Mouse (Mus musculus): ENCODE results near the gene Rrp8. TPM values are rescaled to one million over a fixed set of nuclear protein-coding genes. Genes with fewer than 3 reads are reported as not detected.

Gene Rrp8
- 31.9 and 33.6 TPM in 2 replicates for polyA plus RNA-seq (2011; ENCODE audit: insufficient read depth, insufficient read length, low read depth, missing spikeins)

DNA sequence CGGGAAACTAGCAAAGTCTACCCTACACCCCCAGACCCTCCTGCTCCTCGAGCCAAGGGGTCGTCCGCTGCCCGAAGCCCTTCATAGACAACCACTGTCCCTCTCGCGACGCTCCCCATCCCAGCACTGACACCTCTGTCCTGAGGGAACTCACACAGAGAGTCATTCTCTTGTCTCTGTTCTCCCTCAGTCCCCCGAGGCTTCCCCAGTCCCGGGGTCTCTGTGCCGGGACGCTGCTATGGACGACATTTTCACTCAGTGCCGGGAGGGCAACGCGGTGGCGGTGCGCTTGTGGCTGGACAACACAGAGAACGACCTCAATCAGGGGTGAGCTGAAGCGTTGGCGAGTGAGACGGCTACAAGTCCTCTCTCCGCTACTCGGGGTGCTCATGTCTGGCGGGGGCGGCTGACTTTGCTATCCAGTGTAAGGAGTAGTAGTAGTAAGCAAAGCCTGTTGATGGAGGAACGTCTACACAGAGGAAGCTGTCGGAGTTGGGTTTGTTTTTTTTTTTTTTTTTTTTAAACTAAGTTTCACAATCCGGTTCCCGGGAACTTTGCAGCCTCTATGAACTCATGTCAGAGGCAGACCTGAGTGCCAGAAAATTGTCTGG is at the start of gene Rrp8:
Gene Rrp8, minus strand, starts transcription at position 475 of the 611 bp plus-strand sequence.
- peak within 1 kb of the TSS; percentile 95 for H3K9ac ChIP-seq (ENCODE audit: low read depth, poor library complexity, severe bottlenecking)
- H3K27me3 ChIP-seq (ENCODE audit: control insufficient read depth, insufficient read depth, low read length, poor library complexity, severe bottlenecking), result no peaks in the 10 kb centered on the region
- H3K4me1 ChIP-seq (ENCODE audit: control insufficient read depth, insufficient read depth, low read length), result no peaks in the 10 kb centered on the region
- no peak within 1 kb of the TSS for H3K27ac ChIP-seq (ENCODE audit: insufficient read depth, low read length)
- H3K9me3 ChIP-seq (replicated peaks; ENCODE audit: control insufficient read depth, insufficient read depth, low read length, poor library complexity, severe bottlenecking), result no peaks in the 10 kb centered on the region
- peak within 1 kb of the TSS; percentile 94 for H3K4me3 ChIP-seq (ENCODE audit: low read depth, low read length)
- TF ChIP-seq EP300 (IDR thresholded peaks at IDR 0.05; ENCODE audit: insufficient read depth, low read depth, low read length) (no peak), POLR2A (IDR thresholded peaks at IDR 0.05; ENCODE audit: insufficient read depth, low read length) (no peak), CTCF (IDR thresholded peaks at IDR 0.05; ENCODE audit: low read depth, low read length) (no peak)
- H3K36me3 ChIP-seq (ENCODE audit: control insufficient read depth, insufficient read depth, low read length, poor library complexity, severe bottlenecking), result peaks cover 38% of the 10 kb centered on the region

DNA sequence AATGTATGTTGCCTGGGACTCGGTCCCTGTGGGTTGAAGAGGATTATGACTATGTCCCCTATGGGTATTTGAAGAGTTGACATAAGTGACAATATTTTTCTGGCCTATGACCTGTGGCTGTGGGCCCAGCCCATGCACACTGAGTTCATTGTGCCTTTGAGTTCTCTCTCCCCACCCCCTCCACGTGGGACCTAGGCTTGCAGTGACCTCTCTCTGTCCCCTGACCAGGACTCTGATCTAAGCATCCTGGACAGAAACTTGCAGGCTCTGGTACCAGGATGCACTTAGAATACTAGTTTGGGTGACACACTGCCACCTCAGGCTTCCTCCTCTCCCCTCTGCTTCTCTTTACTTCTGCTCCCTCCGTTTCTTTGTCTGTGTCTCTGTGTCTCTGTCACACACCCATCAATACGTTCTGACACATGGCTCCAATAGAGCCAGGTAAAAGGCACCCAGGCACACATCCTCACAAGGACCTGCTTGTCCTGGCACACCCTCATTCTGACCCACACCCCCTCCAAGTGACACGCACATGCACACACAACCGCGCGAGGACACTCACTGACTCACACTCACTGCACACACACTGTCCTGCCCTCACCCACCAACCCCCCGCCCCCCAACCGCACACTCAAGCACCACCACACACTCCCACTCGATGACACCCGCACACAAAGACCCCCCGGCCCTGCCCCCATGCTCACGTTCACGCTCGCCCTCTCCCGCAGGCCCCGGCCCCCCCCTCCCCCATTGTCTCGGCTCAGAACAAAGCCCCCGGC is 49.5 kb upstream of the Rrp8 start:
- peaks cover 3% of the 10 kb centered on the region for H3K4me1 ChIP-seq (ENCODE audit: control insufficient read depth, insufficient read depth, low read length)
- H3K27ac ChIP-seq (ENCODE audit: insufficient read depth, low read length), result no peak overlapping the region
- H3K36me3 ChIP-seq (ENCODE audit: control insufficient read depth, insufficient read depth, low read length, poor library complexity, severe bottlenecking), result no peaks in the 10 kb centered on the region
- H3K27me3 ChIP-seq (ENCODE audit: control insufficient read depth, insufficient read depth, low read length, poor library complexity, severe bottlenecking), result peaks cover 18% of the 10 kb centered on the region
- no peak for TF ChIP-seq POLR2A (IDR thresholded peaks at IDR 0.05; ENCODE audit: insufficient read depth, low read length)
- TF ChIP-seq EP300 (IDR thresholded peaks at IDR 0.05; ENCODE audit: insufficient read depth, low read depth, low read length), result no peak
- TF ChIP-seq CTCF (IDR thresholded peaks at IDR 0.05; ENCODE audit: low read depth, low read length), result no peak
- 0 out of 2 replicates have a peak, but pooled peaks cover 4% of the 10 kb centered on the region for H3K9me3 ChIP-seq (replicated peaks; ENCODE audit: control insufficient read depth, insufficient read depth, low read length, poor library complexity, severe bottlenecking)
- peak overlapping the region; percentile 58; the same call in 1 of the 2 replicates for H3K4me3 ChIP-seq (ENCODE audit: low read depth, low read length)
- peak overlapping the region; percentile 63 for H3K9ac ChIP-seq (ENCODE audit: low read depth, poor library complexity, severe bottlenecking)

DNA sequence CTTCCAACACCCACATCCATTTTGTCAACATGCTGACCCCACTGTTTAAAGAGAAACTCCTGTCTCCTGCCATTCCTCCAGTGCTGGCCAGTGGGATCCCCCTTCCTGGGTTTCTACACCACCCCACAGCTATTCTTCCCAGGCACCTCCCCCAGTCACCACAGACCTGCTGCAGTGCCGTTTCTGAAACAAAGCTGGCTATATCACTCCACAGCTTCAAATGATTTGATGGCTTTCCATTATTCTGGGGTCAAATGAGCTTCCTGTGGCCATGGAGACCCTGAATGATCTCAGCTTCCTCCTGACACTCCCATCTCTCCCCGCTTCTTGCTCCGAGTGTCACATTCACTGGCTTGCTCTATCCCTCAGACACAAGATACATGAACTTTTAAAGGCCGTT is 47.4 kb upstream of the Rrp8 start:
- H3K36me3 ChIP-seq (ENCODE audit: control insufficient read depth, insufficient read depth, low read length, poor library complexity, severe bottlenecking), result no peaks in the 10 kb centered on the region
- no peak overlapping the region for H3K9ac ChIP-seq (ENCODE audit: low read depth, poor library complexity, severe bottlenecking)
- H3K4me3 ChIP-seq (ENCODE audit: low read depth, low read length), result no peak overlapping the region
- H3K4me1 ChIP-seq (ENCODE audit: control insufficient read depth, insufficient read depth, low read length), result peaks cover 3% of the 10 kb centered on the region
- TF ChIP-seq EP300 (IDR thresholded peaks at IDR 0.05; ENCODE audit: insufficient read depth, low read depth, low read length) (no peak), POLR2A (IDR thresholded peaks at IDR 0.05; ENCODE audit: insufficient read depth, low read length) (no peak), CTCF (IDR thresholded peaks at IDR 0.05; ENCODE audit: low read depth, low read length) (no peak)
- no peak overlapping the region for H3K27ac ChIP-seq (ENCODE audit: insufficient read depth, low read length)
- peaks cover 17% of the 10 kb centered on the region for H3K27me3 ChIP-seq (ENCODE audit: control insufficient read depth, insufficient read depth, low read length, poor library complexity, severe bottlenecking)
- no peaks in the 10 kb centered on the region for H3K9me3 ChIP-seq (replicated peaks; ENCODE audit: control insufficient read depth, insufficient read depth, low read length, poor library complexity, severe bottlenecking)

DNA sequence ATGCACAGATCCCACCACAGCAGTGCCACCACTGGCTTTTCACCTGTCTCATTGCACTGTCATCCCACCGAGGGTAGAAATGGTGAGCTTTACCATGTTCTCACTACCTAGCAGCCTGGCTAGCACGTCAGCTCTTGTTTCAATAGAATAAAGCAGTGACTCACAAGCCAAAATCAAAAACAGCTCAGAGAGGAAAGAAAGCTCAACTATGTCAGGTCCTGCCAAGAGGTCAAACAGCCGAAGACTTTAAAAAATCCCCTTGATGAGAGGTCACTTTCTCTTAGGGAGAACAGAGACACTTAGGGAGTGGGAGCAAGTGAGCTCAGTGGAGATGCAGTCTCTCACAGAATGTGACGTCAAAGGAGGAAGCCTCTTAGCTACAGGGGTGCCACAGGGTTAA is 46.7 kb upstream of the Rrp8 start:
- Histone ChIP-seq H3K9ac (ENCODE audit: low read depth, poor library complexity, severe bottlenecking) (no peak overlapping the region), H3K27ac (ENCODE audit: insufficient read depth, low read length) (no peak overlapping the region), H3K4me3 (ENCODE audit: low read depth, low read length) (no peak overlapping the region), H3K36me3 (ENCODE audit: control insufficient read depth, insufficient read depth, low read length, poor library complexity, severe bottlenecking) (no peaks in the 10 kb centered on the region), H3K9me3 (replicated peaks; ENCODE audit: control insufficient read depth, insufficient read depth, low read length, poor library complexity, severe bottlenecking) (no peaks in the 10 kb centered on the region), H3K4me1 (ENCODE audit: control insufficient read depth, insufficient read depth, low read length) (peaks cover 3% of the 10 kb centered on the region), H3K27me3 (ENCODE audit: control insufficient read depth, insufficient read depth, low read length, poor library complexity, severe bottlenecking) (peaks cover 15% of the 10 kb centered on the region)
- TF ChIP-seq POLR2A (IDR thresholded peaks at IDR 0.05; ENCODE audit: insufficient read depth, low read length) (no peak), CTCF (IDR thresholded peaks at IDR 0.05; ENCODE audit: low read depth, low read length) (no peak), EP300 (IDR thresholded peaks at IDR 0.05; ENCODE audit: insufficient read depth, low read depth, low read length) (no peak)

DNA sequence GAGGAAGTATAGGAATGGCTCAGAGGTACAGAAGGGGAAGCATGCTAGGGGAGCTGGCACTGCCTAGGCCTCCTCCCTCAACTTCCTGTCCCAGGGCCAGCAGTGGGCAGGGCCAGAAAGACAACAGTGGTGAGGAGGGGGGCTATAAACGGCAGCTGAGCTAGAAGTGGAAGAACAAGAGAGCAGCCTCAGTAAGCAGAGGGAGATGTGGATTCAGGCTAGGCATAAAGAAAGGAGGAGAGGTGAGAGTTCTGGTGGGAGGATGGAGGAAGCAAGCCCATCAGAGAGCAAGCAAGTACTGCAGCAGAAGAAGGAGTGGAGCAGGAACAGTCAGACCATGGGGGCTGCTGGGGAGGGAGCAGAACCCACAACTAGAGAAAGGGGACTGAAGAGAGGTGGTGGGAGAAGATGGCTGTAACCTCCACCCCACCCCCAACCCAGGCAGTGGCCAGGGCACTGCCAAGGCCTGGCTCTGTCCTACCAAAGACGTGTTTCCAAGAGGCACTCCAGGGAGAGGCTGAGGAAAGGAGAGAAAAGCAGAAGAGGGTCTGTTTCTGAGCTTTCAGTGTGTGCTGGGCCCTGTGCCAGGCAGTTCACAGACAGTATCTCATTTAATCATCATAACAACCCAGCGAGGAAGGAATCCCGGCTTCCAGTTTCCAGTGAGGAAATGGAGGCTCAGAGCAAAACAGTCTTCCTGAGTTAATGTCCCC is 41.5 kb upstream of the Rrp8 start:
- Histone ChIP-seq H3K27ac (ENCODE audit: insufficient read depth, low read length) (no peak overlapping the region), H3K36me3 (ENCODE audit: control insufficient read depth, insufficient read depth, low read length, poor library complexity, severe bottlenecking) (no peaks in the 10 kb centered on the region), H3K27me3 (ENCODE audit: control insufficient read depth, insufficient read depth, low read length, poor library complexity, severe bottlenecking) (no peaks in the 10 kb centered on the region), H3K9ac (ENCODE audit: low read depth, poor library complexity, severe bottlenecking) (no peak overlapping the region), H3K4me3 (ENCODE audit: low read depth, low read length) (no peak overlapping the region), H3K9me3 (replicated peaks; ENCODE audit: control insufficient read depth, insufficient read depth, low read length, poor library complexity, severe bottlenecking) (no peaks in the 10 kb centered on the region), H3K4me1 (ENCODE audit: control insufficient read depth, insufficient read depth, low read length) (no peaks in the 10 kb centered on the region)
- no peak for TF ChIP-seq EP300 (IDR thresholded peaks at IDR 0.05; ENCODE audit: insufficient read depth, low read depth, low read length)
- TF ChIP-seq CTCF (IDR thresholded peaks at IDR 0.05; ENCODE audit: low read depth, low read length), result no peak
- TF ChIP-seq POLR2A (IDR thresholded peaks at IDR 0.05; ENCODE audit: insufficient read depth, low read length), result no peak

All from ES-Bruce4 (cell line).